11 mouse cellular contexts compared by ENCODE assay signal in the genomic region with DNA sequence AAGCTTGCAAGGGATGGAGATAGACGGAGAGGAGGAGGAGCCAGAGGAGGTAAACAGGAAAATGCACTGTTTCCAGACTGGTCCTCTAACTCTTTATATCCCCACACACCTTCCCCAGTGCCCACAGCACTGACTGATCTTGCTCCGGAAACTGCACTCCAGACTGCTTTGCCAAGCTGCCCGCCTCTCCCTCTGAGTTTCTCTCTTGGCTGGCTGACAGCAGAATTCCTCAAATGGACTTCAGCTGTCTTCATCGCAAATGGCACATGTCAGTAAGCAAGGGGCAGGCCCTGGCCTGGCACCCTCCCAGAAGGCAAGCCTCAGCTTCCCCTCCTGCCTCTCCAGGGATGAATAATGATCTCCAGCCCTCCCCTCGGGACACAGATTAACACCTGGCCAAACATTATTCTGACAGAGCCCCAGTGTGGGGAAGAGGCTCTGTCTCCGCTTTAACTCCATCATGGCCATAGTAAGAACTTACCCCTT.
A peak's percentile ranks its signal among the peaks of the same experiment; 100 is the strongest.
DNase-seq lines count a peak whose midpoint lies in the region; ATAC-seq and TF ChIP-seq lines count a peak whose summit lies in the region.
"Had no signal": no experiment of that assay in that cellular context is flagged by ENCODE, and none has a peak within 500 bp of the region (broad histone marks: within the 10 kb centered on the region; RNA-seq: fewer than 3 reads in every experiment).

No protein-coding gene starts in this region.

- 48% methylated on average over 6 of the region's 6 CpGs for WGBS in midbrain, embryonic 12.5 days
- WGBS in midbrain, embryonic 11.5 days: 48% methylated on average over 6 of the region's 6 CpGs
- 16% methylated on average over 6 of the region's 6 CpGs for WGBS in forebrain, embryonic 14.5 days
- 30% methylated on average over 6 of the region's 6 CpGs for WGBS in hindbrain, embryonic 14.5 days
- 12% methylated on average over 6 of the region's 6 CpGs for WGBS in lung, embryonic 14.5 days

- no peak overlapping the region for H3K9ac ChIP-seq in midbrain, embryonic 12.5 days (replicated peaks)
- no peak overlapping the region for H3K9ac ChIP-seq in midbrain, embryonic 11.5 days (ENCODE audit: low read length)
- H3K9ac ChIP-seq in forebrain, embryonic 14.5 days (ENCODE audit: low read length): peak overlapping the region; percentile 36; the same call in 1 of the 2 replicates
- H3K9ac ChIP-seq in hindbrain, embryonic 14.5 days: no peak overlapping the region
- H3K9ac ChIP-seq in lung, embryonic 14.5 days: no peak overlapping the region

- H3K4me3 ChIP-seq in midbrain, embryonic 12.5 days: no peak overlapping the region
- no peak overlapping the region for H3K4me3 ChIP-seq in midbrain, embryonic 11.5 days (ENCODE audit: low read depth, low read length)
- no peak overlapping the region for H3K4me3 ChIP-seq in forebrain, embryonic 14.5 days (ENCODE audit: low read depth, low read length)
- no peak overlapping the region for H3K4me3 ChIP-seq in hindbrain, embryonic 14.5 days (replicated peaks; ENCODE audit: low read length)
- no peak overlapping the region for H3K4me3 ChIP-seq in lung, embryonic 14.5 days (ENCODE audit: low read depth, low read length)
- H3K4me3 ChIP-seq: erythroblast, embryonic 14.5 days; myocyte had no signal

- no peak for DNase-seq in midbrain, embryonic 11.5 days (ENCODE audit: low spot score, missing footprints)
- DNase-seq in forebrain, embryonic 14.5 days (ENCODE audit: low spot score): peak; percentile 65
- peak; percentile 50 for DNase-seq in hindbrain, embryonic 14.5 days (ENCODE audit: low spot score)
- peak; percentile 85 for DNase-seq in lung, embryonic 14.5 days
- no peak for DNase-seq in testis, postnatal 10 days (ENCODE audit: low spot score)
- DNase-seq in frontal cortex, postnatal 14 days (ENCODE audit: low spot score in 2 of 2): no peak
- no peak for DNase-seq in left cerebral cortex, adult 8-10 months (ENCODE audit: low spot score in 2 of 2)

- peaks cover 15% of the 10 kb centered on the region for H3K4me1 ChIP-seq in midbrain, embryonic 12.5 days
- H3K4me1 ChIP-seq in midbrain, embryonic 11.5 days (ENCODE audit: control insufficient read depth, insufficient read depth, low read length): peaks cover 4% of the 10 kb centered on the region
- peaks cover 30% of the 10 kb centered on the region for H3K4me1 ChIP-seq in forebrain, embryonic 14.5 days (ENCODE audit: control insufficient read depth, insufficient read depth, low read length)
- peaks cover 23% of the 10 kb centered on the region for H3K4me1 ChIP-seq in hindbrain, embryonic 14.5 days (replicated peaks; ENCODE audit: control insufficient read depth, insufficient read depth, low read length)
- H3K4me1 ChIP-seq in lung, embryonic 14.5 days (ENCODE audit: insufficient read depth): peaks cover 9% of the 10 kb centered on the region

- no peak for TF ChIP-seq CTCF in lung, embryonic 14.5 days (IDR thresholded peaks at IDR 0.05; ENCODE audit: low read depth)

- no peaks in the 10 kb centered on the region for H3K36me3 ChIP-seq in midbrain, embryonic 12.5 days
- no peaks in the 10 kb centered on the region for H3K36me3 ChIP-seq in midbrain, embryonic 11.5 days (ENCODE audit: control insufficient read depth, insufficient read depth, low read length)
- H3K36me3 ChIP-seq in forebrain, embryonic 14.5 days (ENCODE audit: control insufficient read depth, insufficient read depth, low read length): no peaks in the 10 kb centered on the region
- no peaks in the 10 kb centered on the region for H3K36me3 ChIP-seq in hindbrain, embryonic 14.5 days (replicated peaks; ENCODE audit: control insufficient read depth, insufficient read depth)
- H3K36me3 ChIP-seq in lung, embryonic 14.5 days (ENCODE audit: insufficient read depth): no peaks in the 10 kb centered on the region
- H3K36me3 ChIP-seq: G1E had no signal

- ATAC-seq in midbrain, embryonic 12.5 days (ENCODE audit: low FRiP score, low read depth): no peak
- no peak for ATAC-seq in midbrain, embryonic 11.5 days (ENCODE audit: low FRiP score)
- peak; percentile 34; the same call in 1 of the 2 replicates for ATAC-seq in forebrain, embryonic 14.5 days
- ATAC-seq in hindbrain, embryonic 14.5 days (ENCODE audit: low FRiP score): no peak
- peak; percentile 77 for ATAC-seq in lung, embryonic 14.5 days (ENCODE audit: insufficient read depth)

- no peak overlapping the region for H3K4me2 ChIP-seq in midbrain, embryonic 12.5 days (replicated peaks)
- no peak overlapping the region for H3K4me2 ChIP-seq in midbrain, embryonic 11.5 days
- no peak overlapping the region; the same call in 1 of the 2 replicates for H3K4me2 ChIP-seq in forebrain, embryonic 14.5 days (ENCODE audit: low read length)
- 0 out of 2 replicates have a peak overlapping the region, but pooled peaks have one; percentile 10 for H3K4me2 ChIP-seq in hindbrain, embryonic 14.5 days (replicated peaks)
- H3K4me2 ChIP-seq in lung, embryonic 14.5 days: peak overlapping the region; percentile 40

- H3K27ac ChIP-seq in midbrain, embryonic 12.5 days (replicated peaks): peak overlapping the region; percentile 35; the same call in 1 of the 2 replicates
- no peak overlapping the region for H3K27ac ChIP-seq in midbrain, embryonic 11.5 days (ENCODE audit: low read depth, low read length)
- H3K27ac ChIP-seq in forebrain, embryonic 14.5 days (ENCODE audit: low read depth, low read length): no peak overlapping the region
- peak overlapping the region; percentile 3; the same call in 1 of the 2 replicates for H3K27ac ChIP-seq in hindbrain, embryonic 14.5 days
- no peak overlapping the region for H3K27ac ChIP-seq in lung, embryonic 14.5 days (ENCODE audit: low read depth)

- no peaks in the 10 kb centered on the region for H3K9me3 ChIP-seq in midbrain, embryonic 12.5 days
- no peaks in the 10 kb centered on the region for H3K9me3 ChIP-seq in midbrain, embryonic 11.5 days (ENCODE audit: control insufficient read depth, low read length)
- H3K9me3 ChIP-seq in forebrain, embryonic 14.5 days (replicated peaks; ENCODE audit: control insufficient read depth, low read length): no peaks in the 10 kb centered on the region
- H3K9me3 ChIP-seq in hindbrain, embryonic 14.5 days (ENCODE audit: control insufficient read depth, low read length): no peaks in the 10 kb centered on the region
- H3K9me3 ChIP-seq in lung, embryonic 14.5 days (ENCODE audit: low read depth, low read length): no peaks in the 10 kb centered on the region
- H3K9me3 ChIP-seq: G1E had no signal

- no peaks in the 10 kb centered on the region for H3K27me3 ChIP-seq in midbrain, embryonic 12.5 days
- H3K27me3 ChIP-seq in midbrain, embryonic 11.5 days (ENCODE audit: control insufficient read depth, insufficient read depth, low read length): no peaks in the 10 kb centered on the region
- no peaks in the 10 kb centered on the region for H3K27me3 ChIP-seq in forebrain, embryonic 14.5 days (replicated peaks; ENCODE audit: control insufficient read depth, insufficient read depth, low read length)
- no peaks in the 10 kb centered on the region for H3K27me3 ChIP-seq in hindbrain, embryonic 14.5 days (ENCODE audit: control insufficient read depth, insufficient read depth, low read length)
- H3K27me3 ChIP-seq in lung, embryonic 14.5 days (ENCODE audit: insufficient read depth, low read length): no peaks in the 10 kb centered on the region

Comparison
In these comparisons a context has a peak if more than half of its experiments do, and no peak if none do; other contexts are left out.
1. H3K27ac ChIP-seq: peak in midbrain, embryonic 12.5 days (single experiment) and hindbrain, embryonic 14.5 days (single experiment); none in midbrain, embryonic 11.5 days (single experiment), forebrain, embryonic 14.5 days (single experiment) and lung, embryonic 14.5 days (single experiment).
2. ATAC-seq: peak in forebrain, embryonic 14.5 days (single experiment) and lung, embryonic 14.5 days (single experiment); none in midbrain, embryonic 12.5 days (single experiment), midbrain, embryonic 11.5 days (single experiment) and hindbrain, embryonic 14.5 days (single experiment).
3. H3K4me2 ChIP-seq: peak in hindbrain, embryonic 14.5 days (single experiment) and lung, embryonic 14.5 days (single experiment); none in midbrain, embryonic 12.5 days (single experiment), midbrain, embryonic 11.5 days (single experiment) and forebrain, embryonic 14.5 days (single experiment).
4. DNase-seq: peak in forebrain, embryonic 14.5 days (single experiment), hindbrain, embryonic 14.5 days (single experiment) and lung, embryonic 14.5 days (single experiment); none in midbrain, embryonic 11.5 days (single experiment), testis, postnatal 10 days (single experiment), frontal cortex, postnatal 14 days (0 of 2) and left cerebral cortex, adult 8-10 months (0 of 2).